Mouse (Mus musculus) lung, embryonic 15.5 days (tissue): ENCODE data around the gene Ush2a. TPM values are rescaled to one million over a fixed set of nuclear protein-coding genes. Genes with fewer than 3 reads are reported as not detected.

Source experiments
- ATAC-seq: fragments of 200-750 bp; cut with Nextera tagmentation; 2 replicates; pipeline ENCODE4 v1.8.0; 2017; ENCODE audit warnings: moderate number of reproducible peaks, borderline replicate concordance; ENCODE audit not compliant: low FRiP score, low TSS enrichment; ENCODE audit errors: extremely low read depth
- H3K27ac ChIP-seq: fragments of 300-500 bp; sonication (generic); 2 replicates; pipeline ENCODE4 v1.5.1; 2015; ENCODE audit warnings: moderate library complexity, mild to moderate bottlenecking, inconsistent platforms
- H3K27me3 ChIP-seq: fragments of 300-500 bp; sonication (generic); 2 replicates; pipeline ENCODE4 v1.6.1; 2015; ENCODE audit warnings: inconsistent platforms
- H3K36me3 ChIP-seq: fragments of 300-500 bp; sonication (generic); 2 replicates; pipeline ENCODE4 v1.6.1; 2015; ENCODE audit warnings: inconsistent platforms
- H3K4me1 ChIP-seq: fragments of 300-500 bp; sonication (generic); 2 replicates; pipeline ENCODE4 v1.6.1; 2015; ENCODE audit warnings: inconsistent platforms
- H3K4me2 ChIP-seq: fragments of 300-500 bp; sonication (generic); 2 replicates; pipeline ENCODE4 v1.6.1; 2015; ENCODE audit warnings: inconsistent platforms, mild to moderate bottlenecking, moderate library complexity
- H3K4me3 ChIP-seq: fragments of 300-500 bp; sonication (generic); 2 replicates; pipeline ENCODE4 v1.5.1; 2015; ENCODE audit warnings: mild to moderate bottlenecking, inconsistent platforms
- H3K9ac ChIP-seq: fragments of 300-500 bp; sonication (generic); 2 replicates; pipeline ENCODE4 v1.6.1; 2015; ENCODE audit warnings: inconsistent platforms
- H3K9me3 ChIP-seq: fragments of 300-500 bp; sonication (generic); 2 replicates; pipeline ENCODE4 v1.6.1; 2016; ENCODE audit warnings: inconsistent platforms
- WGBS: fragments of 180-500 bp; shearing (Covaris S2); methylation state at CpG from one replicate; pipeline ENCODE4 v1.1.7; 2015; 5-methylcytosine and 5-hydroxymethylcytosine counted together
- polyA plus RNA-seq: library from polyadenylated mRNA; unstranded; fragments of >200 nt; fragmentation: Nextera tagmentation; extraction: Ambion mirVana; gene quantifications from 2 replicates; pipeline ENCODE4 v1.2.1, GENCODE M21; 2015

Gene Ush2a
- polyA plus RNA-seq, 1 experiment from 2014 or later, result 0.04 TPM

DNA sequence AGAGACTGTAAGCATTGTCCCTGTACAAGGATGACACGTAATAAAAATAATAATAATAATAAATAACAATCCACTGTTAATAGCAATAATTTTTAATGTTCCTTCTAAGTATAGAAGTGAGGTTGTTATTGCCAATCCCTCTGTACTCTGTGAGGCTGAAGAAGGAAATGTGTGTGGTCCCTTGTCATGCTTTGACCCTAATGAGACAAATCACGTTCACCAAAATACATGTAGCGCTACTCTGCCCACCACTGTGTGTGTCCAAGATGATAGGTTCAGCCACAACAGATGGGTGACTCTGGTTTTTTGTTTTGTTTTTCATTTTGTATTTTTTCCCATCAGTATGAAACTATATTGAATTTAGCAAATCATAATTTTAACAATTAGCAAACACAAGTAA lies 498.7 kb downstream of the Ush2a start:
- Histone ChIP-seq H3K36me3 (no peaks in the 10 kb centered on the region), H3K4me3 (no peak overlapping the region), H3K27me3 (no peaks in the 10 kb centered on the region), H3K4me1 (no peaks in the 10 kb centered on the region), H3K9ac (no peak overlapping the region), H3K4me2 (no peak overlapping the region), H3K9me3 (no peaks in the 10 kb centered on the region), H3K27ac (no peak overlapping the region)
- no peak for ATAC-seq
- WGBS, result 47% methylated on average over 3 of the region's 3 CpGs

DNA sequence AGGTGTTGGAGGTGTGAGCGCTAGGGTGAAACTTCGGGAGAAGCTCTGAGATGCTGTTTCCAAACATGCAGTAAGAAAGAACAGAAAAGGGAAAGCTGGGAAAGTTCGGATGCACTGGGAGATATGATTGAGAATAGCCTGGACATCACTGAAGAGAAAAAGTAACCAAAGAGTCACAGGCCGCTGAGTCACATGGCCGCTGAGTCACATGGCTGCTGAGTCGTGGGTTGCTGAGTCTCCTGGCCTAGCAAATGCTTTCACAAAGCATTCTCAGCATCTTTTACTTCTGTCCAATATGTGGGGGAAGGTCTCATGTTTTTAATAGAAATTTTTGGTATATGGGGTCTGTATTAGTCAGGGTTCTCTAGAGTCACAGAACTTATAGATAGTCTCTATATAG lies 500.6 kb downstream of the Ush2a start:
- no peak overlapping the region for H3K4me2 ChIP-seq
- H3K27ac ChIP-seq, result no peak overlapping the region
- H3K36me3 ChIP-seq, result no peaks in the 10 kb centered on the region
- ATAC-seq, result no peak
- 81% methylated on average over 6 of the region's 6 CpGs for WGBS
- H3K4me3 ChIP-seq, result no peak overlapping the region
- H3K27me3 ChIP-seq, result no peaks in the 10 kb centered on the region
- H3K9ac ChIP-seq, result no peak overlapping the region
- H3K4me1 ChIP-seq, result no peaks in the 10 kb centered on the region
- no peaks in the 10 kb centered on the region for H3K9me3 ChIP-seq

DNA sequence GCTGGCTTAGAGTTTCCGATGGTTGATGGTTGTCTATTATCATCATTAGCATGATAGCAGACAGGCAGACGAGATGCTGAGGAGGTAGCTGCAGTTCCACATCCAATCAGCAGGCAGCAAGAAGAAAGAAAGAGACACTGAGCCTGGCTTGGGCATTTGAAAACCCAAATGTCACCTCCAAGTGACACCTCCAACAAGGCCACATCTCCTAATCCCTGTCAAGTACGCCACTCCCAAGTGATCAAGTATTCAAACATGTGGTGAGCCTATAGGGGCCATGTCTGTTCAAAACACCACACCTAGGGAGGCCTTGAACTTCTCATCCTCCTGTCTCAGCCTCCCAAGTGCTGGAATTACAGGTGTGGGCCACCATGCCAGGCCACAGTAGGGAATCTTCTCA lies 501.9 kb downstream of the Ush2a start:
- no peak overlapping the region for H3K9ac ChIP-seq
- H3K4me3 ChIP-seq, result no peak overlapping the region
- no peak overlapping the region for H3K4me2 ChIP-seq
- H3K9me3 ChIP-seq, result no peaks in the 10 kb centered on the region
- no peaks in the 10 kb centered on the region for H3K27me3 ChIP-seq
- H3K27ac ChIP-seq, result no peak overlapping the region
- 89% methylated on average over 3 of the region's 3 CpGs for WGBS
- no peaks in the 10 kb centered on the region for H3K4me1 ChIP-seq
- H3K36me3 ChIP-seq, result no peaks in the 10 kb centered on the region
- no peak for ATAC-seq

DNA sequence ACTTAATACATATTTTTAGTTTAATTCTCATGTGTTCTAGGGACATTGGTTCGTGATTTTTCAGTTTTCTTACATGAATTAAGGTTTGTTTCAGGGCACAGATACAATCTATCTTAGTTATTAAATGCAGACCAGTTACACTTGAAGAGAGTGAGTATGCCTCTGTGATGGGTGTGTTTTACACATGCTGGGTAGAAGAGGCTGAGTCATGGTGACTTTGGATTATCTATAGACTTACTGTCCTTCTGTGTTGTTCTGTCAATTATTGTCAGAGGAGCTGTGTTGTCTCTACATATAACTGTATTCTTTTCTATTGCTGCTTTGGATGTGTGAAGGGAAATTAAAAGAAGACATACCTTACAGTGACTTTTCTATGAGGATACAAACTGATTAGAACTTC lies 509.0 kb downstream of the Ush2a start:
- Histone ChIP-seq H3K36me3 (no peaks in the 10 kb centered on the region), H3K9ac (no peak overlapping the region), H3K27ac (no peak overlapping the region), H3K4me2 (no peak overlapping the region), H3K9me3 (no peaks in the 10 kb centered on the region), H3K4me3 (no peak overlapping the region), H3K4me1 (no peaks in the 10 kb centered on the region), H3K27me3 (no peaks in the 10 kb centered on the region)
- 84% methylated on average over 1 of the region's 1 CpGs for WGBS
- no peak for ATAC-seq

DNA sequence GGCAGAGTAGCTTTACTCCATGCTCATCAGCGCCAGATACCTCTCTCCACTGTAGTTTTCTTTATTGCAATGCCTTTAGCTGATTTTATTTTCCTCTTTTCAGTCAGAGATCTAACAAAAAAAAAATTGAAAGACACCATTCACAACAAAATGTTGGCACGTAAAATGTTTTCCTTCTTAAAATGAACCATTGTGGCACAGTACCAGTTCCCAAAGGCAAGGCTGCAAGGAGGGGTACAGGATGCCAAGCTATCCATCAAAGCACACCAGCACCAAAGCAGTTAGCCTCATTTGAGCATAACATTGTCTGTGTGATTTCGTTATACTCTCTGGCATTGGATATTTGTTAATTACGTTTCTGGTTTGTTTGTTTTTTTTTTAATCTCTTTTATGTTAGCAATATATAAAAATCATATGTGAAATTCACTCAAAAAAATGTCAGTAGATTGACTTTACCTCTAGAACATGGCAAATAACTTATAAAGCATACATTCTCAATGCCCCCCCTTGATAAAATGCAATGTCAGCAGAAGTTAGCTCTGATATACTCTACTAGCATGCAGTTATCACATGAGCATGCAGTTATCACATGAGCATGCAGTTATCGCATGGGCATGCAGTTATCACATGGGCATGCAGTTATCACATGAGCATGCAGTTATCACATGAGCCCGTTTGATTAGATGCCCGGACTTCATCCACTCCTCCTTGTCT lies 510.9 kb downstream of the Ush2a start:
- no peak for ATAC-seq
- no peaks in the 10 kb centered on the region for H3K4me1 ChIP-seq
- no peak overlapping the region for H3K27ac ChIP-seq
- H3K4me2 ChIP-seq, result no peak overlapping the region
- H3K4me3 ChIP-seq, result no peak overlapping the region
- H3K27me3 ChIP-seq, result no peaks in the 10 kb centered on the region
- WGBS, result 80% methylated on average over 7 of the region's 7 CpGs
- H3K36me3 ChIP-seq, result no peaks in the 10 kb centered on the region
- H3K9me3 ChIP-seq, result no peaks in the 10 kb centered on the region
- no peak overlapping the region for H3K9ac ChIP-seq

DNA sequence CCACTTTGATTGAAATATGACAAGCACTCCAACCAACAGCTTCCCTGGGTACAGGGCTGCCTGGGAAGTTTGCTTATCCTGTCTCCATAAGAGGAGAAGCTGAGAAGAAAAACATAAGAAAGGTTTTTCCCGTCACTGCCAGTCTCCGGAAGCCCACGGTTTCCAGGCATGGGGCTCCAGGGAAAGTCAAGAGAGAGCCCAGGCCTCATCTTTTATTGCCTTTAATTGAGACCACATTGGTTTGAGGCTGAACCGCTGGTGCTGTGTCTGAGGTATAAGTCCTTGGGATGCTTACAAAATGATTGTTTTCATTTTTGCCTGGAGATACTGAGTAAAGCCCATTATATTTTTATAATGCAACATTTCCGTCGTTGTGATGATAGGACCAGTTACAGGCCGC lies 511.8 kb downstream of the Ush2a start:
- Histone ChIP-seq H3K27me3 (no peaks in the 10 kb centered on the region), H3K4me1 (no peaks in the 10 kb centered on the region), H3K36me3 (no peaks in the 10 kb centered on the region), H3K27ac (no peak overlapping the region), H3K9ac (no peak overlapping the region), H3K4me2 (no peak overlapping the region), H3K4me3 (no peak overlapping the region), H3K9me3 (no peaks in the 10 kb centered on the region)
- WGBS, result 79% methylated on average over 7 of the region's 7 CpGs
- no peak for ATAC-seq

DNA sequence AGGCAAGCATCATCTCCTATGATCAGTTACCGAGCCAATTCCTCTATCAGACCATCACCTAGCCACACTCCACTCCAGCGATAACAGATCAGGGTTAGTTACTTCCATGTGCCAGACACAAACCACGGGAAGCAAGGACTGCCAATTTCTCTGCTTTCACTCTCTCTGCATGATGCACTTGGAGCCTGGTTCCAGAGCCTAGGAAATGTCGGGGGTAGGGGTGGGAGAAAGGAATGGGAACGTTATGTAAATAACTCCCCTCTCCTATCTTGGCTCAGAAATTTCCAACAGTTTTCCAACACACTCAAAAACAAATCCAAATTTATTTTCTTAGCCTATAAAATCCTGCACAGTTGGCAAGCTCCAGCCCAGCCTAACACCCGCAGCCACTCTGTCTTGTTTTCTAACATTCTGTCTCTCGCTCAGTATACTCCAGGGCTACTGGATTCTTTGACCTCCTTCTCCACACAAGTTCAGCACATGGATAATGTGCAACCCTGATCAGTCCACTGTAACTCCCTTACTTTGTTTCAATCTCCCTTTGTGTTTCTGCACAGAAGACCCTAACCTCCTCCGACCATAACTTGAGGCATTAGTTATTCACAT lies 515.8 kb downstream of the Ush2a start:
- Histone ChIP-seq H3K9ac (no peak overlapping the region), H3K36me3 (no peaks in the 10 kb centered on the region), H3K9me3 (no peaks in the 10 kb centered on the region), H3K27ac (no peak overlapping the region), H3K4me1 (no peaks in the 10 kb centered on the region), H3K4me3 (no peak overlapping the region), H3K4me2 (no peak overlapping the region), H3K27me3 (no peaks in the 10 kb centered on the region)
- peak; percentile 52; the same call in 1 of the 2 replicates for ATAC-seq
- 49% methylated on average over 8 of the region's 8 CpGs for WGBS

DNA sequence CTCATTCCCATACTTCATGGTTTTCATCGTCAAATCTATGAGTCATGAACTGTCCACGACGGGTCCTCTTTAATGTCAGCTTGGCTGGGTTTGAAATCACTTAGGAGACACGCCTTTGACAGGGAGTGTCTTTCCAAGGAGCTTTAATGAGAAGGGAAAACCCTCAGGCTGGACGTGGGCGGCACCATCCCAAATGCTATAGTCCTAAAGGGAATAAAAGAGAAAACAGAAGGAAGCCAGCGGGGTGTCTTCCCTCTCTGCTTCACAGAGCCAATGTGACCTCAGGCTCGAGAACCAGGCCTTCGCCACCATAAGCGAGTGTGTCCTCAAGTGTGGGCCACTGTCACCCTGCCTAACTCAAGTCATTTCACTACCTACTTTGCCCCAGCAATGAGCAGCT lies 523.2 kb downstream of the Ush2a start:
- Histone ChIP-seq H3K27me3 (no peaks in the 10 kb centered on the region), H3K4me2 (no peak overlapping the region), H3K36me3 (no peaks in the 10 kb centered on the region), H3K27ac (no peak overlapping the region), H3K9me3 (no peaks in the 10 kb centered on the region), H3K4me1 (no peaks in the 10 kb centered on the region), H3K4me3 (no peak overlapping the region), H3K9ac (no peak overlapping the region)
- no peak for ATAC-seq
- 80% methylated on average over 10 of the region's 10 CpGs for WGBS

DNA sequence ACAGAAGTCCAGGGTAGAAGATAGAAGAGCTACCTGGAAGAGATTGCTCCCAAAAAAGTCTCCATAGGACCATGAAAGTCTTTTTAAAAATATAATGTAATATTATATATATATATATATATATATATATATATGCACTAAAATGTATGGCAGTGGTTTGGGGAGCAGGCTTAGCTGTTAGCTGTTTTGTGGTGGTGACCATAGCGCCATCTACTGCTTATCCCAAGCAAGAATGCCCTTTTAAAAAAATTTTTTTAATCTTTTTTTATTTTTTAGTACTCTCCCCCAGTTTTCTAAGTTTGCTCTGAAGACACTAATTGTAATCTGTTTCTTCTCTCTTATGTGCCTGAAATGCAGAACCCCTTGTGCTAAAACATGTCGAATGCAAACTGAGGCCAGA lies 543.2 kb downstream of the Ush2a start:
- Histone ChIP-seq H3K4me1 (no peaks in the 10 kb centered on the region), H3K4me3 (no peak overlapping the region), H3K27ac (no peak overlapping the region), H3K36me3 (no peaks in the 10 kb centered on the region), H3K9ac (no peak overlapping the region), H3K4me2 (no peak overlapping the region), H3K9me3 (no peaks in the 10 kb centered on the region), H3K27me3 (no peaks in the 10 kb centered on the region)
- 27% methylated on average over 2 of the region's 2 CpGs for WGBS
- ATAC-seq, result no peak

DNA sequence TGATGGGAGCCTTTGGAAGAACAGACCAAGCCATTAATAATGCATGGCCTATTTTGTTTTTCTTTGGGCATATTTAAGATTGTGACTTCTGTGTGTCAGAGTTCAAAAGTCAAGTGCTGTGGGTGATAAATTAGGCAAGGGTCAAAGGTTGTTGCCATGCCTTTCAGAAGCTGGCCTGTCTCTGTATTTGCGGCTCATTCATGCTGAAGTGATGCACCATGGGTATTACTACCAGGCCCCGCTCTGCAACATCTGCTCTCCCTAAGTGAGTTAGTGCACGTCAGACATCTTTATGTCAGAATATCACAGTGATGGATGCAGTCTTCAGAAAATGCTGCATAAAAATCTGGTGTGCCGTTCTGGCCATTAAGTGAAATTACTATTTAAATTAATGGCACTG lies 544.0 kb downstream of the Ush2a start:
- Histone ChIP-seq H3K4me3 (no peak overlapping the region), H3K36me3 (no peaks in the 10 kb centered on the region), H3K27ac (no peak overlapping the region), H3K4me2 (no peak overlapping the region), H3K9ac (no peak overlapping the region), H3K27me3 (no peaks in the 10 kb centered on the region), H3K4me1 (no peaks in the 10 kb centered on the region), H3K9me3 (no peaks in the 10 kb centered on the region)
- no peak for ATAC-seq
- 51% methylated on average over 4 of the region's 4 CpGs for WGBS

DNA sequence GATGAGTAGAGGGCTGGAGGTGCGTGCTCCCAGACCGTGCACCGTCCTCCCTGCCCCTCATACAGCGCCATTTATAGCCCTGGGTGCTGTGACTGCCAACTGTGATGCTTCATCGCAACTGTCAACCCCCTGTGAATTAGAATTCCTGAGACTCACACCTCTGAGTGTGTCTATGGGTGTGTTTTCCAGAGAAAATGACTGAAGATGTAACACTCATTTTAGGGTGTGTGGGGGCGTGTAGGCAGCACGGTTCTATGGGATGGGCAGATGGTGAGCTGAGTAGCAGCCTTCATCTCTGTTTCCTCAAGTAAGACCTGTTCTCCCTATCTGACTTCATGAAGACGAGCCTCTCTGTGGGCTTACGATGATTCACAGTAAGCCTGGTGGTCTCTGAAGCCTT lies 548.8 kb downstream of the Ush2a start:
- no peak for ATAC-seq
- WGBS, result 81% methylated on average over 9 of the region's 9 CpGs
- Histone ChIP-seq H3K27ac (no peak overlapping the region), H3K9me3 (no peaks in the 10 kb centered on the region), H3K9ac (no peak overlapping the region), H3K4me1 (peaks cover 7% of the 10 kb centered on the region; the same call in 1 of the 2 replicates), H3K4me3 (no peak overlapping the region), H3K4me2 (no peak overlapping the region), H3K36me3 (no peaks in the 10 kb centered on the region), H3K27me3 (no peaks in the 10 kb centered on the region)

DNA sequence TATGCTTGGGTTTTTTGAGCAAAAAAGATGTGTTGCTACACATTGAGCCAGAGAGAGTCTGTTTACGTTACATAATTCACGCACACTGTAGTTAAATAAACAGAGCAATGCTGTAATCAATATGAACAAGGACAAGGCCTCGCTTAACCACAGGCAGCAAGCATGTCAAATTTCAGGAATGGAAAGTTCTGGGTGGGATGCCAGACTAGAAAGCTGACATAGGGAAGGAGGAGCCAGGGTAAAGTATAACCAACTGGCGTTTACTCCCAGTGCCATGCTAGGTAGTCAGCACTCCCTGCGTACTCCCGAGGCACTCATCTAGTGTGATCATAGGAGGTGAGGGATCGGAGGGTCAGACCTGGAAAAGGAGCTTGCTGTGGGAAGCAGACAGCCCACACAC lies 553.2 kb downstream of the Ush2a start:
- Histone ChIP-seq H3K9me3 (no peaks in the 10 kb centered on the region), H3K4me1 (peaks cover 7% of the 10 kb centered on the region; the same call in 1 of the 2 replicates), H3K4me2 (no peak overlapping the region), H3K27me3 (no peaks in the 10 kb centered on the region), H3K36me3 (no peaks in the 10 kb centered on the region), H3K27ac (no peak overlapping the region), H3K9ac (no peak overlapping the region), H3K4me3 (no peak overlapping the region)
- WGBS, result 44% methylated on average over 7 of the region's 7 CpGs
- no peak for ATAC-seq
